Mouse (Mus musculus) hindbrain, postnatal 0 days (tissue): ENCODE measurements around the gene Szrd1. TPM values are rescaled to one million over a fixed set of nuclear protein-coding genes. Genes with fewer than 3 reads are reported as not detected.
"Not testable (repeated sequence)": the region's sequence is repeated elsewhere in the genome, so short reads cannot be mapped to it uniquely, and the experiment has no call there.

ENCODE experiments used
- ATAC-seq: fragments of 200-750 bp; cut with Nextera tagmentation; 2 replicates; pipeline ENCODE4 v1.8.0; 2017; ENCODE audit warnings: mild to moderate bottlenecking, moderate TSS enrichment, moderate library complexity
- DNase-seq: peaks from one replicate; pipeline ENCODE4 v3.0.0-alpha.2; 2015; ENCODE audit warnings: low spot score
- H3K27ac ChIP-seq: fragments of 300-500 bp; sonication (generic); 2 replicates; pipeline ENCODE4 v1.5.1; 2014; ENCODE audit warnings: mild to moderate bottlenecking
- H3K27me3 ChIP-seq: fragments of 300-500 bp; sonication (generic); 2 replicates; pipeline ENCODE4 v1.6.1; 2014; ENCODE audit warnings: low read length, mixed read lengths; ENCODE audit not compliant: insufficient read depth
- H3K36me3 ChIP-seq: fragments of 300-500 bp; sonication (generic); 2 replicates; pipeline ENCODE4 v1.6.1; 2014; ENCODE audit warnings: low read length, mixed read lengths; ENCODE audit not compliant: insufficient read depth
- H3K4me1 ChIP-seq: fragments of 300-500 bp; sonication (generic); 2 replicates; pipeline ENCODE4 v1.6.1; 2014; ENCODE audit warnings: antibody characterized with exemption, low read length, mixed read lengths; ENCODE audit not compliant: insufficient read depth
- H3K4me2 ChIP-seq: fragments of 300-500 bp; sonication (generic); 2 replicates; pipeline ENCODE4 v1.6.1; 2014; ENCODE audit warnings: low read depth, mild to moderate bottlenecking, low read length, moderate library complexity, mixed read lengths
- H3K4me3 ChIP-seq: fragments of 300-500 bp; sonication (generic); 2 replicates; pipeline ENCODE4 v1.5.1; 2014; ENCODE audit warnings: low read length
- H3K9ac ChIP-seq: fragments of 300-500 bp; sonication (generic); replicated peaks from 2 replicates; pipeline ENCODE4 v1.6.1; 2014; ENCODE audit warnings: mild to moderate bottlenecking, low read length, moderate library complexity, mixed read lengths
- H3K9me3 ChIP-seq: fragments of 300-500 bp; sonication (generic); 2 replicates; pipeline ENCODE4 v1.6.1; 2016; ENCODE audit warnings: low read length, mixed read lengths
- CTCF ChIP-seq: IDR thresholded peaks from 2 replicates; pipeline ENCODE4 v1.5.1; 2016; ENCODE audit warnings: antibody characterized with exemption, control low read depth, low read depth
- WGBS: fragments of 180-500 bp; shearing (Covaris S2); extraction: QIAGEN DNeasy Blood & Tissue Kit; methylation state at CpG from one replicate; pipeline ENCODE4 v1.1.7; 2014; 5-methylcytosine and 5-hydroxymethylcytosine counted together
- polyA plus RNA-seq: library from polyadenylated mRNA; unstranded; fragments of >200 nt; fragmentation: Nextera tagmentation; extraction: Ambion mirVana; gene quantifications from 2 replicates; pipeline ENCODE4 v1.2.1, GENCODE M21; 2015
- total RNA-seq: library from RNA; depleted of rRNA; stranded (reverse); fragments of >200 nt; gene quantifications from 2 replicates; pipeline ENCODE4 v1.2.3, GENCODE M21; 2014

Szrd1 gene
- total and polyA plus RNA-seq, 2 experiments from 2014 or later, result 16.5 to 68.8 TPM

- Histone ChIP-seq H3K9ac (peak overlapping the region; percentile 99), H3K36me3 (no peaks in the 10 kb centered on the region), H3K27ac (peak overlapping the region; percentile 96), H3K4me3 (peak overlapping the region; percentile 99), H3K4me2 (peak overlapping the region; percentile 67), H3K9me3 (no peaks in the 10 kb centered on the region), H3K27me3 (no peaks in the 10 kb centered on the region), H3K4me1 (no peaks in the 10 kb centered on the region)
- TF ChIP-seq CTCF, result peak; percentile 19; the same call in 1 of the 2 replicates
- 1% methylated on average over 57 of the region's 66 CpGs for WGBS
- DNase-seq (peak; percentile 42), ATAC-seq (peak; percentile 72)
Observed at GRCm38 (mm10) chr4:141148009-141148801, 8.6 kb upstream of the Szrd1 start.

- no peaks in the 10 kb centered on the region for H3K9me3 ChIP-seq
- peak; percentile 89 for ATAC-seq
- 10% methylated on average over 57 of the region's 58 CpGs for WGBS
Observed at GRCm38 (mm10) chr4:141147112-141148008, 7.8 kb upstream of the Szrd1 start, which contains the start of gene Fbxo42. Gene Fbxo42, plus strand, starts transcription at chr4:141147913.

GRCm38 (mm10) chr4:141146491-141147033 lies 7.0 kb upstream of the Szrd1 start:
- H3K4me2 ChIP-seq, result peak overlapping the region; percentile 67; the same call in 1 of the 2 replicates
- no peak overlapping the region for H3K9ac ChIP-seq
- H3K9me3 ChIP-seq, result no peaks in the 10 kb centered on the region
- DNase-seq (no peak), ATAC-seq (no peak)
- H3K27me3 ChIP-seq, result no peaks in the 10 kb centered on the region
- H3K4me1 ChIP-seq, result no peaks in the 10 kb centered on the region
- TF ChIP-seq CTCF, result no peak
- 93% methylated on average over 6 of the region's 6 CpGs for WGBS
- no peak overlapping the region for H3K27ac ChIP-seq
- no peaks in the 10 kb centered on the region for H3K36me3 ChIP-seq
- H3K4me3 ChIP-seq, result no peak overlapping the region

More at GRCm38 (mm10) chr4:141147112-141148008, 7.8 kb upstream of the Szrd1 start, which contains the start of gene Fbxo42:
- peak; percentile 62 for TF ChIP-seq CTCF
- no peaks in the 10 kb centered on the region for H3K36me3 ChIP-seq
- peak within 1 kb of the TSS; percentile 99 for H3K4me3 ChIP-seq
- H3K27me3 ChIP-seq, result no peaks in the 10 kb centered on the region
- peak; percentile 98 for DNase-seq
- H3K4me1 ChIP-seq, result no peaks in the 10 kb centered on the region
- peak within 1 kb of the TSS; percentile 67 for H3K4me2 ChIP-seq
- peak within 1 kb of the TSS; percentile 99 for H3K9ac ChIP-seq
- peak within 1 kb of the TSS; percentile 96 for H3K27ac ChIP-seq

- H3K4me1 ChIP-seq, H3K4me3 ChIP-seq, H3K9ac ChIP-seq, H3K9me3 ChIP-seq, H3K27me3 ChIP-seq, H3K4me2 ChIP-seq, ATAC-seq, H3K36me3 ChIP-seq, DNase-seq, H3K27ac ChIP-seq: not testable (repeated sequence)
- WGBS, result 94% methylated on average over 9 of the region's 16 CpGs
Observed at GRCm38 (mm10) chr4:141145124-141145523, 5.5 kb upstream of the Szrd1 start.

- H3K27me3 ChIP-seq, result no peaks in the 10 kb centered on the region
- peak; percentile 79 for DNase-seq
Observed at GRCm38 (mm10) chr4:141142285-141142811, 2.8 kb upstream of the Szrd1 start.

GRCm38 (mm10) chr4:141140967-141141366 lies 1.4 kb upstream of the Szrd1 start:
- H3K4me3 ChIP-seq, result no peak overlapping the region
- no peaks in the 10 kb centered on the region for H3K9me3 ChIP-seq
- TF ChIP-seq CTCF, result no peak
- 0 out of 2 replicates have a peak, but pooled peaks cover 15% of the 10 kb centered on the region for H3K4me1 ChIP-seq
- 92% methylated on average over 6 of the region's 6 CpGs for WGBS
- H3K36me3 ChIP-seq, result no peaks in the 10 kb centered on the region
- no peaks in the 10 kb centered on the region for H3K27me3 ChIP-seq
- H3K4me2 ChIP-seq, result no peak overlapping the region
- no peak overlapping the region for H3K9ac ChIP-seq
- ATAC-seq, result no peak
- DNase-seq, result no peak
- H3K27ac ChIP-seq, result no peak overlapping the region

More at GRCm38 (mm10) chr4:141142285-141142811, 2.8 kb upstream of the Szrd1 start:
- H3K9me3 ChIP-seq, result no peaks in the 10 kb centered on the region
- 0 out of 2 replicates have a peak, but pooled peaks cover 6% of the 10 kb centered on the region for H3K4me1 ChIP-seq
- H3K27ac ChIP-seq, result no peak overlapping the region
- H3K9ac ChIP-seq, result no peak overlapping the region
- peak; percentile 93 for TF ChIP-seq CTCF
- WGBS, result 25% methylated on average over 9 of the region's 9 CpGs
- no peaks in the 10 kb centered on the region for H3K36me3 ChIP-seq
- no peak for ATAC-seq
- H3K4me2 ChIP-seq, result 0 out of 2 replicates have a peak overlapping the region, but pooled peaks have one; percentile 14
- H3K4me3 ChIP-seq, result no peak overlapping the region

- not testable (repeated sequence) for H3K9ac ChIP-seq, H3K36me3 ChIP-seq, H3K4me3 ChIP-seq, H3K9me3 ChIP-seq, H3K4me2 ChIP-seq, H3K27me3 ChIP-seq, H3K27ac ChIP-seq, ATAC-seq, DNase-seq
- H3K4me1 ChIP-seq, result 0 out of 2 replicates have a peak, but pooled peaks cover 15% of the 10 kb centered on the region
- 85% methylated on average over 9 of the region's 9 CpGs for WGBS
Observed at GRCm38 (mm10) chr4:141140354-141140753, 779 bp upstream of the Szrd1 start.
